Mouse (Mus musculus) adrenal gland, postnatal 36 days (tissue): ENCODE measurements at regions not wholly inside any gene's neighbourhood (a gene's known extent, or its start where the extent isn't known, plus 50 kb on each side); places are given as distances from the start of the nearest gene placed in this dataset.

ENCODE experiments used
- DNase-seq, 2 experiments: peaks; one replicate each; pipeline ENCODE4 v3.0.0; 2021; ENCODE audit warnings: mixed read lengths in 1 of 2

DNA sequence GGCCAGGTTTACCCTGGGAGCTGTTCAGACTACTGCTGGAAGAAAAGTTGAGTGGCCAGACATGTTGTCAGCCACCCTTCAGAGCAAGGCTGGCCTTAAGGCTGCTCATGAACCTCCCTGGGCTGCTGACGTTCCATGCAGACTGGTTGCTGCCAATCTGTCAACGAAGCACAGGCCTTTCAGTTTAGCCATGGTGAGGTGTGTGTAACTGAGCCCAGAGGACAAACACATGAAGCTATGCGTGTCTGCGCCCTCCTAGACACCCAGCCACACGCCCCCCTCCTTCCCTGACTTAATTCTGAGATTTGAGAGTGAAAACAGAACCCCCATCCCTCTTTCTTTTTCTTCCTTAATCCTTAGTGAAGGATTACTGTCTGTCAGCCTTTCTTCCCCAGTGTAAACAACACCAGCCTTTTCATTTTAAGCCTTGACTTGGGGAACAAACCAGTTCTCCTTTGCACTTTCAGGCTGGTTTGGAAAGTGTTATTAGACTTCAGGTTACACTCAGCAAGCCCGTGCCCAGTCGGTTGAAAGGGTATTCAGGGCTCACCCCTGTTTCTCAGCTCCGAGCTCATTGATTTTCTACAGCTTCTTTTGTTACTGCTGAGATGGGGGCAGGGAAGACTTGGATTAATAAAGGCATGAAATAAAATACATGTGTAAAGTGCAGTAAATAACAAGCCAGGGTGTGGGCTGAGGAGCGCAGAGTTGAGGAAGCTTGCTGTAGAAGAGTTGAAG lies 379.4 kb downstream of the Dmrt2 start:
- DNase-seq = no peak

- DNase-seq = no peak
Observed at GRCm38 (mm10) chr19:26059668-26060067, 387.5 kb downstream of the Dmrt2 start.

- no peak for DNase-seq
Observed at GRCm38 (mm10) chr19:26068553-26068952, 396.3 kb downstream of the Dmrt2 start.

DNA sequence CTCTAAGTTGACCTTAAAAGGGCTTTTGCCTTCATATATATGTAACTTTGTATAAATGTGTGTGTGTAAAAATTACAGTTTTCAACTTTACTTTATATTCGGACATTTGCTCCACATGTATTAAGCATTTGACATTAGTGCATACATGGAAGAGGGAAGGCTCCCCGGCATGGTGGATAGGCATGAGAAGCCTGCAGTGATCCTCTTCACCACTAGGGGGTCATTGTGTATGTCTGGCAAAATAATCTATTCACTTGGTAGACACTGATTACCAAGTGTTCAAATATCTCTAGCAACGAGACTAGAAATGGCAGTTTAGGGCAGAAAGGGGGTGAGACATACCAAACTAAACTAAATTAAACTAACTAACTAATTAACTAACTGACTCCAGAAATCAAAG lies 397.7 kb downstream of the Dmrt2 start:
- DNase-seq = peak in 1 of 2 experiments; percentile 10

- DNase-seq = no peak
Observed at GRCm38 (mm10) chr19:26088318-26088717, 416.1 kb downstream of the Dmrt2 start.

GRCm38 (mm10) chr19:26091386-26091785 lies 419.2 kb downstream of the Dmrt2 start:
- DNase-seq = peak; percentile 27 to 36

DNA sequence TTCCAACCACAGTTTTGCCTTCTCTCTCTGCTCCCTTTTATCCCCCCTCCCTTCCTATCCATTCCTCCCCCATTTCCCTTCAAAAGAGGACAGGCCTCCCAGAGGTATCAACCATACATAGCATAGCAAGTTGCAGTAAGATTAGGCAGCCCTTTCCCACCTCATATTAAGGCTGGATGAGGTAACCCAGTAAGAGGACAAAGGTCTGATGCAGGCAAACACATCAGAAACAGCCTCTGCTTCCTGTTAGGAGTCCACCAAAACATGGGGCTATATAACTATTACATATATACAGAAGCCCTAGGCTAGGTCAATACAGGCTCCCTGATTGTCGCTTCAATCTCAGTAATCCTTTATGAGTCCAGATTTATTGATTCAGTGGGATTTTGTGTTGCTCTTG lies 421.6 kb downstream of the Dmrt2 start:
- no peak for DNase-seq

DNA sequence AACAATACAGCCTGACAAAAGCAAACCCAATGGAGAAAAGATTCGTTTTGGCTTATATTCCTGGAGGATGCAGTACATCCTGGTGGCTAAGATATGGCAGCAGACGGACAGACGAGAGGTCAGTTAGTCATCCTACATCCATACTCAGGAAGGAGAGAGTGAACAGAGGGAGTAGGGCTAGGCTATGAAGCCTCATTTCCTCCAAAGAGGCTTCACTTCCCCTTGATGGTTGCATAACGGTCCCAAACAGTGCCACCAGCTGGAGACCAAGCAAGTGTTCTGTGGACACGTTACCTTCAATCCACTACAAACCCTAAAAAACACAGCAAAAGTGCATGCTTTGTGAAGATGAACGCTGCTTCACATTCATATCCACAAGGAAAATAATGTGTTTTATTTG lies 442.1 kb downstream of the Dmrt2 start:
- DNase-seq = no peak

GRCm38 (mm10) chr19:26128423-26128822 lies 456.2 kb downstream of the Dmrt2 start:
- no peak for DNase-seq

- DNase-seq = no peak
Observed at GRCm38 (mm10) chr19:26134385-26134784, 462.2 kb downstream of the Dmrt2 start.

DNA sequence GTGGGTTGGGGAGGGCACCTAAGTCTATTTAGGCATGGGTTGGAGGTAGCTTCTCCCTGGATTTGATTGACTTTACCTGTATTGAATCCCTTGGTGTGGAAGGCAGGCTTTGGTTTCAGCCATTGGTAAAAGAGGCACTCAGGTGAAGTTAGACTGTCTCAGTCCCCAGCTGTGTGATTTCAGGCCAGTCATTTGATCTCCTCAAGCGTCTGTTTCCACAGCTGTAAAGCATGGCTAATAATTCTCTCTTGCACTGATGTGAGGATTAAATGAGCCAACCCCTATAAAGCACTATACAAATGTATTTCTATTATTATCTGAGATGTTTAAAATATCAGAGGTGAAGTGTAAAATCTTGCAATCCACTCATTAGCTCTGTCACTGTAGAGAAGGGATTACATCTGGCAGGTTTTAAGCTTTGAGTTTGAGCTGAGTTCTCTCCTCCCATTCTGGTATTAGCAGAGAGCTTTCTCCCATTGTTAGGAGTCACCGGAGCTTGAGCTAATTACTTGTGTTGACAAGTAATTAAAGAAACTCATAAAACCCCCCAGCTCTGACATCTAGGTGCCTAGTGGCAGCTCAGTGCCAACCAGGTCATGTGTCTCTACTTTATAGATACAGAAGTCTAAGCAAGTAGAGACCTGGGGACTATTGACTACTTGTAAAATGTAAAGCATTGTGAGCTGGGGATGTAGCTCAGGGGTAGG lies 463.3 kb downstream of the Dmrt2 start:
- no peak for DNase-seq

DNA sequence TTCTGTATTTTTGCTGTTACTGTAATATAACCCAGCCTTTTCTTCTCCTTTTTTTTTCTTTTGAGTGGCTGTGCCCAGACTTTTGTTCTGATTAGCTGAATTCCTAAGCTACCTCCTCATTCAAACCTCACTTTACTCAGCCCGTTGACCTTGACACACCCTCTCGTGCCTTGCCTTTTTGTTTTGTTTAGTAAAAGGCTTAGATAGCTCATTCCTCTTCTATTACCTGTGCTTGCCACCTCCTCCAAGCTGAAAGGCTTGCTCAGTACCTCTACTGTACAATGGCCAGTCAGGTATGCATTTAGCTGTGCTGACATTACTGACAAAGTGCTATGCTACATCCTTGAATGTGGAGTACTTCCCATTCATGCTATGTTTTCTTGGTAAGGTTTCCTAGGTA lies 464.2 kb upstream of the Smarca2 start:
- DNase-seq = no peak

DNA sequence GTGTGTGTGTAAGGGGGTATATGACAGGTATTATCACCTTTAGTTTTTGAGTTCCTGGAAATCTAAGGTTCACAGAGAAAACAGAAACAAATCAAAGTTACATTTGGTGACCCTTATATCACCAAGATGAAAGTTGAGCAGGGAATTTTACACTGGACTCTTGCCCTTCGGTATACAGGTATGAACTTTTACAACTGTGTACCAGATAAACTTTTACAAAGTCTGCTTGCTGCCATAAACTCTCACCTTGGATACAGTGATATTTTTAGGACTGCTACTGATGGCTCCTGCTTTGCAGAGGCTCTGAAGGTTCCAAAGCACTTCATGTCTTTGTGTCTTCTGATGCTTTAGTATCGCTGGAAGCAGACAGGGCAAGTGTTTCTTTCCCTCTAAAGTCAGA lies 461.3 kb upstream of the Smarca2 start:
- DNase-seq = no peak

DNA sequence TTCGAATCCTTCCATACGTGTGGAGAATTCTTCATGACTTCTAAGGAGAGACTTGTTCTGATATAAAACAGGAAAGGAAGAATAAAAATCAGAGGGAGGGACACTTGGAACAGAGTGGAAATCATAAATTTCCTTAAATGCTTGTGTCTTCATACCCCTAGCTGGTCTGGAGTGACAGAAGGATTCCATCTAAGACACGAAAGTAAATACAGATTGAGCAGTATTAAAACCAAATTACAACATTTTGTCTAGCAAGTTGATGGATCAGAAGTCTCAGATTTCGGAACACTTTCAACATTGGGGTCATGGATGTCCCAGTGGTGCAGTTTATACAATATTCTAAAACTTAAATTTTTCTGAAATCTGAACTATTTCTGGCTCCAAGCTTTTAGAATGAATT lies 453.6 kb upstream of the Smarca2 start:
- DNase-seq = no peak

- no peak for DNase-seq
Observed at GRCm38 (mm10) chr19:26164993-26165392, 439.9 kb upstream of the Smarca2 start.

GRCm38 (mm10) chr19:26181774-26182173 lies 423.1 kb upstream of the Smarca2 start:
- peak; percentile 16 to 18 for DNase-seq

GRCm38 (mm10) chr19:26185012-26185411 lies 419.8 kb upstream of the Smarca2 start:
- no peak for DNase-seq

DNA sequence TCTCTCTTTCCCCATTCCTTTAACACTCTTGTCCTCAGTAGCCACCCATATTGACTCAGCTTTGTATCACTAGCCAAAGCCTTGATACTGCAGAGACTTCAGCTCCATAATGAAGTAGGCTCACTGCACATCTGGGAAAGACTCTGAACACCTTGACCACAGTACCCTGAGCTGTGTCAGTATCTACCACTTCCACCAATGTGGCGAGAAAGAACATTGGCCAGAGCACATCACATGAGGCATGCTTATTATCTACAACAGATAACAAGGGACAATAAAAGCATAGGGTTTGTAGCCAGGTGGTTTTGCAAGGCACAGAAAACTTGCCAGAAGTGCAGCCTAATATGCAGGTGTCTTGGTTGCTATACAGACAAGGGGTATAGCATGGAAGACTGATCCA lies 414.0 kb upstream of the Smarca2 start:
- no peak for DNase-seq

DNA sequence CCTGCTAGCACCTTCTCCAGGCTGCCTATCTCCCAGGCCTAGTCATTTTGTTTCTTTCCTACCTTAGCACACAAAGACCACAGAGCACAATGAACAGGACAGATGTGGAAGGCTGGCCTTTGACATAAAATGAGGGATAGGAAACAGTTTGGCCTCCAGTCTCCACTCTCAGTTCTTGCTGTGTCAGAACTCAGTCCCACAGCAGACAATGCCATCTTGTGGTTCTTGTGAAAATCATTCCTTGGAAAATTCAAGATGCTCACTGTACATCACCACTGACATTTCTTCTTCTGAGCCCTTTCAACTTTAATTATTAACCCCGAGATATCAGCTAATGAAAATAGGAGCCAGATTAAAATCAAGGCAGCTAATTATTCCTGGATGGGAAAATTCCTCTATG lies 411.2 kb upstream of the Smarca2 start:
- DNase-seq = no peak

GRCm38 (mm10) chr19:26208760-26209159 lies 396.1 kb upstream of the Smarca2 start:
- no peak for DNase-seq

DNA sequence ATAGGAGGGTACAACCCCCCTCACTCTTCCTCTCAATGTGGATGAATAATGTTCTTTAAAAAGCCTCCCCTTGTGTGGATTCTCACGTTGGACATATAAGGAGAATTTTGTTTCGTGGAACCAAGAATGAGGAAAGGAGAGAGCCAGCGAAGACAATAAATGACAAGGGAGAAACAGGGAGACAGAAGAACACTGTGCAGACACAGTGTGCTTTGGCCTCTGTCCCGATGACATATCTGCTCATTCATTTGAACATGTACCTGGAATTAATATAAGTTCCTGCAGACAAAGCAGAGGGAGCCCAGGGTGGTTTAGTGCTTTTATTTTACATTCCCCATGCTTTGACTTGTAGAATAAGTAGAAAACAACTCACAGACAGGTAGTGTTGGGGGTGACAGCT lies 370.3 kb upstream of the Smarca2 start:
- DNase-seq = no peak

DNA sequence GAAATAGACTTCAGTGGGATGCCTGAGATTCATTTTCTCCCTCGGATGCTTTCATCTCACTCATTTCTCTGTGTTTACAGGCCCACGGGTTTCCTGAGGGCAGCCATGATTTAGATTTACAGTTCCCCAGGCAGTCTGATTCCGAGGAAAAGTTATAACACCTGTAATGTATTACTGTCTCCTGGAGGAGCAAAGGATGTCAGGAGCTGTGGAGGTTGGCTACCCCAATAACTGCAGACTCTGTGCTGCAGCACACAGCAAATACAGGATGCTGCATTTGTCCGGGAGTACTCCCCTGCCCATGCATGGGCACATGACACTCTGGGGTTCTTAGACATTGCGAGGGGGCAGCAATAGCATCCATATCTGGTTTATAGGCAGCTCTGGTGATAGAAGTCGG lies 360.8 kb upstream of the Smarca2 start:
- DNase-seq = no peak

- no peak for DNase-seq
Observed at GRCm38 (mm10) chr19:26249751-26250150, 355.1 kb upstream of the Smarca2 start.

GRCm38 (mm10) chr19:26258677-26259076 lies 346.2 kb upstream of the Smarca2 start:
- no peak for DNase-seq
